Mouse (Mus musculus) R1 (cell line): ENCODE results near the gene Lmo2.
"Not testable (repeated sequence)": the region's sequence is repeated elsewhere in the genome, so short reads cannot be mapped to it uniquely, and the experiment has no call there.

Experiments used
- DNase-seq: peaks from one replicate; pipeline ENCODE4 v3.0.0-alpha.2; 2018; ENCODE audit warnings: low read depth, low spot score

Lmo2 gene

DNA sequence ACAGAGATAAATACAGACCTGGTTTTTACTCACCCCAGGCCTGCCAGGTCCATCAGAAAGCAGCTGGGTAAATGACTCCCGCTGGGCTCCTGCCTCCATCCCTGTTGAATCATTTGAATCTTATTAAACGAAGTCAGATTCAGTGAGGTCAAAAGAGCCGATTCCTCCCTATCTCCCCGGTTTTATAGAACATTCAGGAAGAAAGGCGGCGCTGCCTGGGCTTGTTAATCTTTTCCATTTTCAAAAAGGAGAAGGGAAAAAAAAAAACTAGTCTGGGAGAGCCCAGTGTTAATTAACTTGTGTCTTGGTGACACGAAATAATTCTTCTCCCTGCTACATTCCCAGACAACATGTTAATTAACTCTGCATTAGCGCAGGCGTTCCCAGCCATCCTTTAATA, 19.9 kb downstream of the Lmo2 start:
- no peak for DNase-seq

DNA sequence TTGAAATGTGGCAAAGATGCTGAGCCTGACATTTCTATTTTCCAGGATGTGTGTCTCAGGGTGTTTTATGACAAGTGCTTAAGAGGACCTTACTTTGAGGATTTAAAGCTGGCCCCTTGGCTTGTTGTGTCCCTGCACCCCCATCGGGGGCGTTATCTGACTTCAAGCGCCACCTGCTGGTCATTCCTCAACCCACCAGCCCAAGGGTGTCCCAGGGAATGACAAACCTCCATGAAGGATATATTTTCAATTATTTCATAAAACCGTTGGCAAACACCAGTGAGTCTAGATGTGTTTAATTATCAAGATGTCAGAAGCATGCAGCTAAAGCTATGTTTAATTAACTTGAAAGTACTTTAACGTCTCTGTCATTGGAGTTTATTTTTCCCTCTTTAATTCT, 24.5 kb downstream of the Lmo2 start:
- peak; percentile 74 for DNase-seq

DNA sequence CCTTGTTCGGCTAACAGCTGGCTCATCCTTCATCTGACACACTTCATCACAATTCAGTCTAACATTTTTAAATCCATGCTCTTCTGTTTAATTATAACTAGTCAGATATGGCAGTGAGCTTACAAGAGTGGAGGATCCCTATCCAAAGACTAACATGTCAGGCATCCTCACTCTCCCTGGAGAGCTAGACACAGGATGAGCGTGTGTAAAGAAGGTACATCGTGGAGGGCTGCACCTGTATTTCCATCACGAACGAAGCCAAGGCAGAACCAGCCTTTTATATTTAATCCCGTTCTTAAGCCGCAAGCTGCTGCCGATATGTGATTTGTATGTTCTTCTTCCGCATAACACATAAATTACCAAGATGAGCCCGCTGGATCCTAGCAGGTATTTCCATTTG, 25.4 kb downstream of the Lmo2 start:
- DNase-seq, result no peak

DNA sequence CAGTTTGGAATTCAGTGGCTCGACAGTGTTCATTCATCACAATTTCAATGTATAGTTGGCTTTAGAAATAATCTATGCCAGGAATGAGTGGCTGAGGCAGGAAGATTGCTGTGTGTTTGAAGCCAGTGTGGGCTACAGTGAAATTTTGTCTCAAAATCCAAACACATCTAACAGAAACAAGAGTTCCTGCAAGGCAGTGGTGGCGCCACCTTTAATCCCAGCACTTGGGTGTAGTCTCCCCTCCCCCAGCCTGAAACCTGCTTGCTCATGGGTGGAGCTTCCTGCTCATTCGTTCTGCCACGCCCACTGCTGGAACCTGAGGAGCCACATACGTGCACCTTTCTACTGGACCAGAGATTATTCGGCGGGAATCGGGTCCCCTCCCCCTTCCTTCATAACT, 29.8 kb downstream of the Lmo2 start:
- DNase-seq, result not testable (repeated sequence)

DNA sequence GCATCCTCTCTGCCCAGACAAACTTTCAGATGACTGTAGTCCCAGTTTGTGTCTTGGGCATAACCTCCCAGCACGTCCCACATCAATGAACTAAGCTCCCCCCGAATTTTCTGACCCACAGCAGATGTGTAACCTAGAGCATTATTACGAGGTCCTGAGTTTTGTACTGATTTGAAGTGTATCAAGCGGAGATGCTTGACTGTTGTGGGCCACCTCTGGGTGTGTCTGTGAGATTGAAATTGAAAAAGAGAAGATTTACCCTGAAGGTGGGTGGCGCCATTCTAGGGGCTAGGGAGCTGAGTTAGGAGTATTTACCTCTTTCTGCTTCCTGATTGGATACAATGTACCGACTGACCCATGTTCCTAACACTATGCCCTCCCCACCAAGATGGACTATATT, 31.9 kb downstream of the Lmo2 start:
- DNase-seq, result no peak

DNA sequence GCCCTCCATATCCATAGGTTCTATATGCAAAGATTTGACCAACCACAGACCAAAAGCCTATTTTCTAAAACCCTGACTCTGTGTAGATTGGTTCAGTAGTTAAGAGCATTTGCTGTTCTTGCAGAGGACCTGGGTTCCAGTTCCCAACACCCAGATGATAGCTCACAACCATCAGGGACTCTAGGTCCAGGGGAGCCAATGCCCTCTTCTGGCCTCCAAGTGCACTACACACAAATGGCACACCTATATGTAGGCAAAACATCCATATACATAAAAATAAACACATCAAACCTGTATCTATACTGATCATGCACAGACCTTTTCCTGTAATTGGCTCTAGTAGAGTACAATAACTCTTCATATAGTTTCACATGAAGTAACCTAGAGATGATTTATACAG, 33.5 kb downstream of the Lmo2 start:
- DNase-seq, result peak; percentile 61

DNA sequence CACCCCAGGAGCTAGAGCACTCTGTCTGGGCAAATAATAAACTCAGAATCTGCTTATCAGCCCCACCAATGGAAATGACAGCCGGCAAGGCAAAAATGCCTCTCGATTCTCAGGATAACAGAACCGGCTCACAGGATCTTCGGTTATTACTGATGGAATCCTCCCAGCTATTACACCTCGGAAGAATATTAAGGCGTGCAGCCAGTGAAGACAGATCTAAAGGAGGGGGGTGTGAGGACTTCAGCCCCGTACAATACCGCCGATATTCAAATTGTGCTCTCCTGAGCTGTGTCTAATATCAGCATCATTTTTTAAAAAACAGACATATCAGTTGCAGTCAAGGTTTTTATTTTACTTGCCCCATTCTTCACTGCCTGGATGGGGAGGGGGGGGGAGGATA, 34.4 kb downstream of the Lmo2 start:
- DNase-seq, result no peak

DNA sequence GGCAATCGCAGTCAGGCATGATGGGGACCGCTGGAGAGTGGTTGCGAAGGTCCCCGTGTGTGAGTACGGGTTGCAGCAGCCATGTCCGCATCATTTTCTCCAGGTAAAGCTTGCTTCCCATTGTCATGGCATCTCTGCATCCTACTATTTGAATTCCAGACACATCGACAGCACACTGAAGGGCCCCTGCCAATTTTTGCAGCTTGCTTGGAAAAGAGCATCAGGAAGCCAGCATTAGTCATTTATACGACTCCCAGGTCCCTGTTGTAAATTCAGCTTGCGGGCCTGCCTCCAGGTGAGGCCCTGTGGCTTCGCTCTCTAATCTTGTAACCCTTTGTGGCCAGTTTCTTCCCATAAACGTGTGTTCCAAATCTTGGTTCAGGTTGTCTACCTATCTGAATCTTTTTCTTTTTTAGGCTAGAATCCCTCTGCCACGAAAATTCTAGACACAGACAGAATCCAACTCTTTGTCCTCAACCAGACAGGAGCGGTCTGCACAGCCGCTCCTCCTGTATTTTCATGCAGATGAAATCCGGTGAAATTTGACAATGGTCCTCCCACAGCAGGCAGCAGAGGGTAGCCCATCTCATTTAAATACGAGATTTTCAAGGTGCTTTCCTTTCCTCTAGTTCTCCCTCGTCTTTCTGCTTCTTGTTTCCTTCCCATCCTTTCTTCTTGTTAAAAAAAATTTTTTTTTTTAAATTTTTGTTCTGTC, 35.0 kb downstream of the Lmo2 start:
- DNase-seq, result peak; percentile 94

DNA sequence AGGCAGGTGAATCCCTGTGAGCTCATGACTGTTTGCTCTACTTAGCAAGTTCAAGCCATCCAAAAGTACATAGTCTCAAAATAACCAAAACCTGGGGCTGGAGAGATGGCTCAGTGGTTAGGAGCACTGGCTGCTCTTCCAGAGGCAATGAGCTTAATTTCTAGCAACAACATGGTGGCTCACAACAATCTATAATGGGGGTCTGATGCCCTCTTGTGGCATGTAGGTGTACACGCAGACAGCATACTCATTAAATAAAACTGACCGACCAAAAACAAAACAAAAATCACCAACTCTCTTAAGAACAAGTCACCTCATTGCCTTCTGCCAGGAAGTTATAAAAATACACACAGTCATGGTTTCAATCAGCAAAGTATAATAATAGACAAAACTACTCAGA, 43.3 kb downstream of the Lmo2 start:
- peak; percentile 75 for DNase-seq

DNA sequence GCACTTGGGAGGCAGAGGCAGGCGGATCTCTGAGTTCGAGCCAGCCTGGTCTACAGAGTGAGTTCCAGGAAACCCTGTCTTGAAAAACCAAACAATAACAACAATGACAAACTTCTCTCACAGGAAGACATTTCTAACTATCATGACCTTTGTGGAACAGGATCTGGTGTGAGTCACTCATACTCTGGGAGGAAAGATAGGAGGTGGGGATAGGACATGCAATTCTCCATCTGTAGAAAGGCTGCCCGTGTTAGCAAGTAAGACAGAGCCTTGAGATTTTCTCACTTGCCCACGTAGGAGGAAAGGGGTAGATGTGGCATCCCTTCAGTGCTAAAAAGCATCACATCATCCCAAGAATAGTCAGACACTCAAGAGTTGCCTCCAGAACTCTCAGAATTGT, 44.1 kb downstream of the Lmo2 start:
- DNase-seq, result no peak

DNA sequence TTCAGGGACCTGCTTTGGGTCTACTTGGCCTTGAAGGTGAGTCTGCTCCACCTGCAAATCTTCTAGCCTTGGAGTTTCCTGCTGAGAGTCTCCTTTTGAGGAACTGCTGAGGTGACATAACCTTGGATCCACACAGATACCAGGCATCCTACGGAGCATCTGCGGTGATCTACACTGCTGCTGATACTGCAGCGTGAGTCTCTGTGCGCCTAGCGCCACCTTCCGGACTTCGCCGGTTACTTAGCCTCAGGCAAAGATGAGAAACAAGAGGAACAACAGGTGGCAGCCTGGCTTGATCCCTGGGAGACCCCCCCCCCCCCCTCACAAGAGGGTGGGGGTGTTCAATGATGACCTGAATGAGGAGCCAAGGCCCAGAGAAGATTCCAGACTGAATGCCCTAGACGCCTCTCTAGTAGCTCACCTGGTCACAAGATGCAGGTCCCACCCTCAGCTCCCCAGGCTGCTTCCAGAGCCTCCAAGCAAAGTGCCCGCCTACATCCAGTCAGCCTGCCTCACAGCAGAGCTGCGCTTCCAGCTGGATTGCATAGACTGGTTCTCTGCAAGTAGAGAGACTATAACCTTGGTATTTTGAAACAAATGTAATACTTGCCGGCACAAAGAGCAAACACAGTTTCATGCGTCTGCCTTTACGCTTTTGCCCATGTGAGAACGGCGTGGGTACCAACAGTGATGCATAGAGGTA, 45.1 kb downstream of the Lmo2 start:
- peak; percentile 83 for DNase-seq

DNA sequence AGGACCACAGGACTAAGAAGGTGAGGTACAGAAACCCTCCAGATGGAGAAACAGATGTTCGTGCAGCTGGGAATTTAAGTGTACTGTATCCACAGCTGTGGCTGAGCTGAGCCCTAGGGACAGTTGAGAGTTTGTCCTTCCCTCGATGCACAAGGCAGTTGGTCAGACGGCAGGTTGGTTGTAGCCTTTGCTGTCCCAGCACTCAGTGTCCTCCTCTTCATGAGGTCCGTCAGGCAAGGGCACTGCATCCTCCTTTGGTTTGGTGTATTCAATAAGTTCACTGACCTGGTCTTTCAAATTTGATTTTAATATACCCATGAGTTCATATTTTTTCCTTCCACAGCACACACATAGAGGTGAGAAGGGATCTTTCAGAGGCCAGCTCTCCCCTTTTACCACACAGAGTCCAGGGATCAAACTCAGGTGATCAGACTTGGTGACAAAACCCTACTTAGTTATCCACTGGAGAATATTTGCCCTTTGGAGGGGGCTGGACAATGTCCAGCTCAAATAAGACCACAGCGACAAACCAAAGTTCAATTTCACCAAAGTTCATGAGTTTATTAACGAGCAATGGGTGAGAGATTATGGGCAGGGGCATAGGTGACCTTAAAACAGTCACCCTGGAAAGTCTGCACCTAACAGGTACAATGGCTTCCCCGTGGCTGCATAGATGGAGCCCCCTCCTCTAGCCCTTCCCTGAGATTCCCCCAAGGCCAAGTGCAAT, 50.2 kb downstream of the Lmo2 start:
- no peak for DNase-seq

DNA sequence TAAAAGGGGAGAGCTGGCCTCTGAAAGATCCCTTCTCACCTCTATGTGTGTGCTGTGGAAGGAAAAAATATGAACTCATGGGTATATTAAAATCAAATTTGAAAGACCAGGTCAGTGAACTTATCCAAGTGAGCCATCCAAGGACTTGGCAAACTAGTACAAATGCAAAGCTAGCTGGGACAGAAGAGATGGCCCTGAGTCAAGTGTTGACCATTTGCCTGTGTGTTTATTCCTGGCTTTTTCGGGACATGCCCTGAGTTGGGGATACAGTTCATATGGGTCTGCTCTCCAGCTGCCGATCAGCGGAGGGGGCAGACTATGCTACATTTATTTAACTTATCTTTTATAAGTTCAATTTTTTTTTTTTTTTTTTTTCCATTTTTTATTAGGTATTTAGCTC, 51.1 kb downstream of the Lmo2 start:
- not testable (repeated sequence) for DNase-seq

DNA sequence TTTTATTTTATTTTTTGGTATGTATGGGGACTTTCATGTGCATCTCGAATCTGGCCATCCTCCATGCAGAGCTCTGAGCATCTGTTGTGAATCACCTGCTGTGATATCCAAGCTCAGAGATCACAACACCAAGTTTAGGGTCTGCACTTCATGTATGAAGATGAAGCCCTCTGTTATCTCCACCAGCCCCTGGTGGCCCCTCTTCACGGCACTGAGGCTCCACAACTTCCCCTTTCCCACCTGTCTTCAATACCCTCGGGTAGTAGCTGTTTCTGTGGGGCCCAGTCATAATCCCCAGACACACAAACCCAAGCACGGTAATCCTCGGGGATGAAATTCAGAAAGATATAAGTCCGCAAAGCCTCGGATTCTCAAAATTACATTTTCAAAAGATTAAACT, 65.3 kb downstream of the Lmo2 start:
- no peak for DNase-seq

DNA sequence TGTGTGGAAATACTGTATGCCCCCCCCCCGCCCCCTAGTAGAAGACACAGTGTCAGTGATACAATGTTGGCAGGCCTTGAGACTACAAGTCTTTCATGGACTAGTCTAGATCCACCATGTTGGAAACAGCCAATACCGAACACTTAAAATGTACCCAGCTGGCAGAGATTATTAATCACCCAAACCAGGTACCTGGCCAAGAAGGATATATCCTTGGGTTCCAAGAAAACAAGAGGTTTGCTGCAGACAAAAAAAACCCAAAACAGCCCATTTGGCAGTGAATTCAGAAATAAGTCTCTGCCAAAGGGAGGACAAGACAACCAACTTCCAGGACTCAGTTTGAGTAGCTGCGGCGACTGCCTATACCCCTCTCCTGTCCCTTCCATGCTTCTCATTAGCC, 66.9 kb downstream of the Lmo2 start:
- DNase-seq, result no peak

DNA sequence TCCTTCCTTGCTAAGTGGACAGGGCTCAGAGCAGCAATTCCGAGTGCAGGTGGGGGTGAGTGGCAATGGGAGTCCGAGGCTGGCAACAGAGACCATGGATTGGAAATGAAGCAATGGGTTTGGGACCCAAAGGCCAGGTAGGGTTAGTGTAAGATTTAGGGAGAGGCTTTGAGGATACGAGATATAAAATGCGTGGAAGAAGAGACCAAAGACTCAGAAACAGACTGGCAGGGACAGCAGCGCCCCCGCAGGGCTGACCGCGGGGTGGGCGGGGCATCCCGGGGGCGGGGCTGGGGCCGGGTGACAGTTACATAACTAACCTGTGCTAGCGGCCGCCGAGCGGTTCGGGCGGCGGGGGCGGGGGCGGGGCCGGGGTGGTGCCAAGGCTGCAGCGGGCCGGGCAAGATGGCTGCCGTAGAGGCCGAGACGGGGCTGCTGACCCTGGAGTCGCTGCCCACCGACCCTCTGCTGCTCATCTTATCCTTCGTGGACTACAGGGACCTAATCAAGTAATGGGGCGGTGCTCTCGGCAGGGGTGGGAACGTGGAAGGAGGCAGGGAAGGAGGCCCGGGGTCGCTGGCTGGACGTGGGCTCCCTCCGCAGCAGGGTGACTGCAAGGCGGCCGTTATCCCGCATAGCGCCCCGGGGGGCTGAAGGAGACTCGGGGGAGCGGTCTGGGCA, 69.8 kb downstream of the Lmo2 start, which contains the start of gene Fbxo3:
Gene Fbxo3, plus strand, starts transcription at position 264 of the 681 bp plus-strand sequence.
- peak; percentile 83 for DNase-seq

DNA sequence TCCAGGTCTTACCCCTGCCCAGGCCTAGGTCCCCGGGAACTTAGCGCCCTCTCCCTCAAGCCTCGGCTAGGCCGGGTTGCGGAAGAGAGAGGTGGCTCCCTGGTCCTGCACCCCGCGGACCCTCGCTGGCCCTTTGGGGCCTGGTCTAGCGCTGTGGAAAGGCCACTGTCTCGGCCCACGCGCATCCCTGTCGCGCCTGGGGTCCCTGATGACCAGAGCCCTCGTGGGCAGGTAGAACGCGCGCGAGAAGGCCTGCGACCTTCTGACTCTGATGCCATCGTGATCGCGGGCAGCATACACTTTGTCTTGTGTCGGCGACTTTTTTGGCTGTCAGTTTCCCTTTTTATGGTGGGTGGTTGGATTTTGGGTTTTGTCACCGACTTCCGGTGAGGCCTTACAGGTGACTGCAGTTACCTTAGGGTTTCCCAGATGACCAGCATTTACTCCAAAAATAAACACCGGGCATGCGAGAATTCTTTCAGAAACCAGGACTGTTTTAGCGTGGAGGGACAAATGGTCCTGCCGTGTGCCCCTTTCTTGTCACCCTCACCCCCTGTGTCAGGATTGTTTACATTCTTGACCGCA, 70.4 kb downstream of the Lmo2 start, which contains the start of gene 4931422A03Rik:
Gene 4931422A03Rik, minus strand, starts transcription at position 223 of the 585 bp plus-strand sequence.
- no peak for DNase-seq

DNA sequence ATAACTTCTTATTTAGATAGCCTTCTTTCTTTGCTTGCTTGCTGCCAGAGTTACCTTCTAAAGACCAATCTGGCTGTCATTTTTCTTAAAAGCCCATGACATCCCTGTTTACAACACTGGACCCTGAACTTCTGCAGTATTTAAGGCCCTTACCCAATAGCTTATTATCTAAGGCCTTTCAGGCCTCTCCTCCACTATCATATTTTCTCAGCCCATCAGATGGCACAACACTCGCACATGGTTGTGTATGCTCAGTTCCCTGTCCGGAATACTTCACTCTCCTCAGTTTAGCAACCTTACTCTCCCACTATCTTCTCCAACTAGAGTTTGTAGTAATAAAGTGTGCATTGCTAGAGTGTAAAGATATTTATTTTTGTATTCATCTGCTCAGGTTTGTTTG, 71.3 kb downstream of the Lmo2 start:
- no peak for DNase-seq

DNA sequence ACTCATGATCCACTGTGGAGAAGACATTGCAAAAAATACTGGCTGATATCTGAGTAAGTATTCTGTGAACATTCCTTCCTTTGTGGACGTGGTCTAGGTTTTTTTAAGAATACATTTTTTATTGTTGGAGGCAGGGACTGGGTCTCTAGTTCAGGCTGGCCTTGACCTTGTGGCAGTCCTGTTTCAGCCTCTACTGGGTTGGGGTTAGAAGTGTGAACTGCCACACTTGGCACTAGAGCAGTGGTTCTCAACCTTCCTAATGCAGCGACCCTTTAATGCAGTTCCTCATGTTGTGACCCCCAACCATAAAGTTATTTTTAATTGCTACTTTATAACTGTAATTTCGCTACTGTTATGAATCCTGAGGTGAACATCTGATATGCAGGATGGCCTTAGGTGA, 72.6 kb downstream of the Lmo2 start:
- no peak for DNase-seq
